Mouse (Mus musculus) lung, embryonic 16.5 days (tissue): ENCODE data around the gene Bub3. TPM values are rescaled to one million over a fixed set of nuclear protein-coding genes. Genes with fewer than 3 reads are reported as not detected.

ENCODE experiments used
- ATAC-seq: fragments of 200-750 bp; cut with Nextera tagmentation; 2 replicates; pipeline ENCODE4 v1.8.0; 2017; ENCODE audit warnings: low read depth, mild to moderate bottlenecking, moderate library complexity
- H3K27ac ChIP-seq: fragments of 300-500 bp; sonication (generic); 2 replicates; pipeline ENCODE4 v1.5.1; 2014; ENCODE audit warnings: mild to moderate bottlenecking, control low read depth, low read length
- H3K27me3 ChIP-seq: fragments of 300-500 bp; sonication (generic); 2 replicates; pipeline ENCODE4 v1.6.1; 2014; ENCODE audit warnings: low read depth, low read length, mixed read lengths; ENCODE audit not compliant: control insufficient read depth, insufficient read depth
- H3K36me3 ChIP-seq: fragments of 300-500 bp; sonication (generic); 2 replicates; pipeline ENCODE4 v1.6.1; 2014; ENCODE audit warnings: low read length; ENCODE audit not compliant: control insufficient read depth, insufficient read depth
- H3K4me1 ChIP-seq: fragments of 300-500 bp; sonication (generic); replicated peaks from 2 replicates; pipeline ENCODE4 v1.6.1; 2014; ENCODE audit warnings: low read length, mixed read lengths; ENCODE audit not compliant: control insufficient read depth, insufficient read depth
- H3K4me2 ChIP-seq: fragments of 300-500 bp; sonication (generic); 2 replicates; pipeline ENCODE4 v1.6.1; 2014; ENCODE audit warnings: low read depth, low read length, control low read depth
- H3K4me3 ChIP-seq: fragments of 300-500 bp; sonication (generic); 2 replicates; pipeline ENCODE4 v1.5.1; 2014; ENCODE audit warnings: mild to moderate bottlenecking, low read length, control low read depth
- H3K9ac ChIP-seq: fragments of 300-500 bp; sonication (generic); 2 replicates; pipeline ENCODE4 v1.6.1; 2014; ENCODE audit warnings: low read length, control low read depth
- H3K9me3 ChIP-seq: fragments of 300-500 bp; sonication (generic); 2 replicates; pipeline ENCODE4 v1.6.1; 2016; ENCODE audit warnings: low read length; ENCODE audit not compliant: control insufficient read depth
- WGBS: fragments of 180-500 bp; shearing (Covaris S2); extraction: QIAGEN DNeasy Blood & Tissue Kit; methylation state at CpG from one replicate; pipeline ENCODE4 v1.1.7; 2014; 5-methylcytosine and 5-hydroxymethylcytosine counted together
- polyA plus RNA-seq: library from polyadenylated mRNA; unstranded; fragments of >200 nt; fragmentation: Nextera tagmentation; extraction: Ambion mirVana; gene quantifications from 2 replicates; pipeline ENCODE4 v1.2.1, GENCODE M21; 2015

Gene Bub3
- 243 and 245 TPM in 2 replicates for polyA plus RNA-seq

- Histone ChIP-seq H3K36me3 (peaks cover 23% of the 10 kb centered on the region), H3K9ac (peak within 1 kb of the TSS; percentile 96), H3K9me3 (no peaks in the 10 kb centered on the region), H3K27ac (peak within 1 kb of the TSS; percentile 93), H3K4me3 (peak within 1 kb of the TSS; percentile 91), H3K4me2 (peak within 1 kb of the TSS; percentile 67), H3K4me1 (peaks cover 15% of the 10 kb centered on the region), H3K27me3 (peaks cover 34% of the 10 kb centered on the region)
- under 1% methylated on average over 45 of the region's 51 CpGs for WGBS
- ATAC-seq, result peak; percentile 94
These were observed at the start of gene Bub3 for GRCm38 (mm10) chr7:131559986-131560696. Gene Bub3 (plus strand): TSS chr7:131560222.

GRCm38 (mm10) chr7:131539979-131540378 is 20.0 kb upstream of the Bub3 start:
- Histone ChIP-seq H3K9me3 (no peaks in the 10 kb centered on the region), H3K27me3 (peaks cover 57% of the 10 kb centered on the region), H3K27ac (no peak overlapping the region), H3K36me3 (no peaks in the 10 kb centered on the region), H3K4me3 (no peak overlapping the region), H3K4me1 (peaks cover 25% of the 10 kb centered on the region), H3K4me2 (no peak overlapping the region), H3K9ac (no peak overlapping the region)
- under 1% methylated on average over 7 of the region's 7 CpGs for WGBS
- peak; percentile 70 for ATAC-seq

GRCm38 (mm10) chr7:131541184-131542114 is 18.6 kb upstream of the Bub3 start:
- no peaks in the 10 kb centered on the region for H3K9me3 ChIP-seq
- peaks cover 72% of the 10 kb centered on the region for H3K27me3 ChIP-seq
- H3K4me2 ChIP-seq, result peak overlapping the region; percentile 68
- no peak overlapping the region for H3K27ac ChIP-seq
- ATAC-seq, result no peak
- H3K9ac ChIP-seq, result no peak overlapping the region
- no peaks in the 10 kb centered on the region for H3K36me3 ChIP-seq
- peaks cover 25% of the 10 kb centered on the region for H3K4me1 ChIP-seq
- H3K4me3 ChIP-seq, result peak overlapping the region; percentile 47
- 2% methylated on average over 41 of the region's 41 CpGs for WGBS

GRCm38 (mm10) chr7:131542115-131542871 is 17.7 kb upstream of the Bub3 start, which contains the start of gene Hmx3:
Gene Hmx3 (plus strand): TSS chr7:131542867.
- Histone ChIP-seq H3K4me2 (peak within 1 kb of the TSS; percentile 68), H3K4me3 (peak within 1 kb of the TSS; percentile 47), H3K27me3 (peaks cover 80% of the 10 kb centered on the region), H3K27ac (no peak within 1 kb of the TSS), H3K9me3 (no peaks in the 10 kb centered on the region), H3K4me1 (peaks cover 25% of the 10 kb centered on the region), H3K9ac (no peak within 1 kb of the TSS), H3K36me3 (no peaks in the 10 kb centered on the region)
- under 1% methylated on average over 45 of the region's 65 CpGs for WGBS
- peak; percentile 31; the same call in 1 of the 2 replicates for ATAC-seq

GRCm38 (mm10) chr7:131542872-131543622 is 17.0 kb upstream of the Bub3 start:
- Histone ChIP-seq H3K4me2 (peak overlapping the region; percentile 68), H3K27me3 (peaks cover 88% of the 10 kb centered on the region), H3K36me3 (no peaks in the 10 kb centered on the region), H3K4me3 (peak overlapping the region; percentile 47), H3K27ac (no peak overlapping the region), H3K9ac (no peak overlapping the region), H3K4me1 (peaks cover 25% of the 10 kb centered on the region), H3K9me3 (no peaks in the 10 kb centered on the region)
- under 1% methylated on average over 35 of the region's 71 CpGs for WGBS
- ATAC-seq, result no peak

- WGBS, result under 1% methylated on average over 74 of the region's 75 CpGs
- peak overlapping the region; percentile 68 for H3K4me2 ChIP-seq
- H3K27ac ChIP-seq, result no peak overlapping the region
- peaks cover 95% of the 10 kb centered on the region for H3K27me3 ChIP-seq
- no peaks in the 10 kb centered on the region for H3K36me3 ChIP-seq
- H3K4me1 ChIP-seq, result peaks cover 25% of the 10 kb centered on the region
- H3K4me3 ChIP-seq, result peak overlapping the region; percentile 47
- H3K9ac ChIP-seq, result no peak overlapping the region
- H3K9me3 ChIP-seq, result no peaks in the 10 kb centered on the region
- no peak for ATAC-seq
These were observed 16.2 kb upstream of the Bub3 start for GRCm38 (mm10) chr7:131543623-131544481.

- ATAC-seq, result no peak
- peaks cover 25% of the 10 kb centered on the region for H3K4me1 ChIP-seq
- H3K4me2 ChIP-seq, result no peak overlapping the region
- under 1% methylated on average over 5 of the region's 5 CpGs for WGBS
- H3K9ac ChIP-seq, result no peak overlapping the region
- peaks cover 95% of the 10 kb centered on the region for H3K27me3 ChIP-seq
- H3K9me3 ChIP-seq, result no peaks in the 10 kb centered on the region
- no peak overlapping the region for H3K27ac ChIP-seq
- H3K36me3 ChIP-seq, result no peaks in the 10 kb centered on the region
- no peak overlapping the region for H3K4me3 ChIP-seq
These were observed 15.2 kb upstream of the Bub3 start for GRCm38 (mm10) chr7:131544871-131545270.
